Mouse (Mus musculus) liver, embryonic 11.5 days (tissue): Measurements from ENCODE around the gene Ankrd39. TPM values are rescaled to one million over a fixed set of nuclear protein-coding genes. Genes with fewer than 3 reads are reported as not detected.

Source experiments
- ATAC-seq: fragments of 200-750 bp; cut with Nextera tagmentation; replicated peaks from 2 replicates; pipeline ENCODE4 v1.8.0; 2017; ENCODE audit warnings: moderate number of reproducible peaks, mild to moderate bottlenecking, moderate TSS enrichment, moderate library complexity; ENCODE audit not compliant: low FRiP score
- DNase-seq: peaks from one replicate; pipeline ENCODE4 v3.0.0-alpha.2; 2017; ENCODE audit warnings: low spot score
- H3K27ac ChIP-seq: fragments of 300-500 bp; sonication (generic); 2 replicates; pipeline ENCODE4 v1.5.1; 2014; ENCODE audit warnings: mild to moderate bottlenecking, low read depth, low read length, control low read depth
- H3K27me3 ChIP-seq: fragments of 300-500 bp; sonication (generic); replicated peaks from 2 replicates; pipeline ENCODE4 v1.6.1; 2014; ENCODE audit warnings: low read length, mixed read lengths; ENCODE audit not compliant: control insufficient read depth, insufficient read depth
- H3K36me3 ChIP-seq: fragments of 300-500 bp; sonication (generic); 2 replicates; pipeline ENCODE4 v1.6.1; 2014; ENCODE audit warnings: mild to moderate bottlenecking, low read length, moderate library complexity, mixed read lengths; ENCODE audit not compliant: control insufficient read depth, insufficient read depth
- H3K4me1 ChIP-seq: fragments of 300-500 bp; sonication (generic); replicated peaks from 2 replicates; pipeline ENCODE4 v1.6.1; 2014; ENCODE audit warnings: low read length, mixed read lengths; ENCODE audit not compliant: control insufficient read depth, insufficient read depth
- H3K4me2 ChIP-seq: fragments of 300-500 bp; sonication (generic); 2 replicates; pipeline ENCODE4 v1.6.1; 2014; ENCODE audit warnings: mild to moderate bottlenecking, control low read depth, moderate library complexity
- H3K4me3 ChIP-seq: fragments of 300-500 bp; sonication (generic); 2 replicates; pipeline ENCODE4 v1.5.1; 2014; ENCODE audit warnings: low read depth, low read length, control low read depth
- H3K9ac ChIP-seq: fragments of 300-500 bp; sonication (generic); 2 replicates; pipeline ENCODE4 v1.6.1; 2014; ENCODE audit warnings: low read depth, low read length, control low read depth
- H3K9me3 ChIP-seq: fragments of 300-500 bp; sonication (generic); 2 replicates; pipeline ENCODE4 v1.6.1; 2016; ENCODE audit warnings: low read length, inconsistent platforms, mixed read lengths; ENCODE audit not compliant: control insufficient read depth
- WGBS: fragments of 180-500 bp; shearing (Covaris S2); extraction: QIAGEN DNeasy Blood & Tissue Kit; methylation state at CpG from one replicate; pipeline ENCODE4 v1.1.7; 2014; 5-methylcytosine and 5-hydroxymethylcytosine counted together
- polyA plus RNA-seq: library from polyadenylated mRNA; unstranded; fragments of >200 nt; fragmentation: Nextera tagmentation; extraction: Ambion mirVana; gene quantifications from 2 replicates; pipeline ENCODE4 v1.2.1, GENCODE M21; 2014

Ankrd39 gene
- polyA plus RNA-seq, result 18.2 and 22.1 TPM in 2 replicates

DNA sequence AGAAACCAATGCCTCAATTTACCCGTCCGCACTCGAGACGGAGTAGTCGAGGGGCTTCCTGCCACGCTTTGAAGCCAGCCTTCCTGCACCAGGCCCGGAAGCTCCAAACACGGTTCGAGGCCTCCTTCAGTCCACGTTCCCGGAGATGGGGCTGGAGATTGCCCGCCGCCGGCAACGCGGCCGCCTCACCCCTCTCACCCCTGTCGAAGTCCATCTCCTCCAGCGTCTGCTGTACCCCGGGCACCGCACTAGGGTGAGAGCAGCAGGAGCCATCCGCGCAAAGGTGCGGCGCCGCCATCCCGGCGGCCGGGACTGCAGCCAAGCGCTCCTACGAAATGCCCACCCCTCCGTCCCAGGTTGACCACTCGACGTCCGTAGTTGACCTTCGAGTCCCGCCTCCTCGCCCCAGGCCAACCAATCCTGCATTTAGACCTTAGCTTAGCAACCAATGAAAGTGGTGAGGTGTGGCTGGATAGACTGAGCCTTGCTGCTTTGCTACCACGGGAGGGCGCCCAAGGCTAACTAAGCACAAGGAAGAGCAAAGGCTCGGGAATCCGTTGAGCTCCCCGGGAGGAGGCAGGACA is at the start of gene Ankrd39:
Ankrd39 (minus strand) TSS at position 558 of the 584 bp plus-strand sequence.
- DNase-seq (peak; percentile 91), ATAC-seq (peak; percentile 98)
- no peaks in the 10 kb centered on the region; the same call in 1 of the 2 replicates for H3K27me3 ChIP-seq
- peak within 1 kb of the TSS; percentile 71 for H3K4me2 ChIP-seq
- peak within 1 kb of the TSS; percentile 76 for H3K4me3 ChIP-seq
- H3K36me3 ChIP-seq, result peaks cover 14% of the 10 kb centered on the region; the same call in 1 of the 2 replicates
- WGBS, result under 1% methylated on average over 43 of the region's 43 CpGs
- no peaks in the 10 kb centered on the region for H3K9me3 ChIP-seq
- no peak within 1 kb of the TSS; the same call in 1 of the 2 replicates for H3K27ac ChIP-seq
- peaks cover 17% of the 10 kb centered on the region for H3K4me1 ChIP-seq
- H3K9ac ChIP-seq, result peak within 1 kb of the TSS; percentile 75

DNA sequence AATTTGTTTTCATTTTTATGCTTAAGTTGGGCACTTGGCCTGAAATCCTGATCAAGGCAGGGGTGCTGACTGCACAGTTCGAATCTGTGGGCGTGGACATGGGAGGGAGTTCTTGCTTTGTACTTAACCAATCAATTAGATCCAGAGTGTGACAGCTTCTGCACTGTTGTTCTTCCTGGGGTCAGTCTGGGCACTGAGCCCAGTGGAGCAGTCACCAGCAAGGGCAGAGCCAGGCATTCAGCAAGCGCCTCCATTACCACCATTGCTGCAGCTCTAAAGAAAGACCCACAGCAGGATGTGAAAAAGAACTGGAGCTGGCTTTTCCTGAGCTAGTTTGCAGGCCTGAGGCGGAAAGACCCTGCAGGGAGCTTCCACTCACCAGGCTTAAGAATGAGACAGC is 48.9 kb upstream of the Ankrd39 start:
- ATAC-seq (peak; percentile 36; the same call in 1 of the 2 replicates), DNase-seq (no peak)
- Histone ChIP-seq H3K4me3 (no peak overlapping the region), H3K9ac (no peak overlapping the region), H3K27me3 (no peaks in the 10 kb centered on the region), H3K4me1 (peaks cover 4% of the 10 kb centered on the region), H3K4me2 (no peak overlapping the region), H3K9me3 (no peaks in the 10 kb centered on the region), H3K36me3 (no peaks in the 10 kb centered on the region), H3K27ac (peak overlapping the region; percentile 32; the same call in 1 of the 2 replicates)
- WGBS, result 47% methylated on average over 4 of the region's 4 CpGs

DNA sequence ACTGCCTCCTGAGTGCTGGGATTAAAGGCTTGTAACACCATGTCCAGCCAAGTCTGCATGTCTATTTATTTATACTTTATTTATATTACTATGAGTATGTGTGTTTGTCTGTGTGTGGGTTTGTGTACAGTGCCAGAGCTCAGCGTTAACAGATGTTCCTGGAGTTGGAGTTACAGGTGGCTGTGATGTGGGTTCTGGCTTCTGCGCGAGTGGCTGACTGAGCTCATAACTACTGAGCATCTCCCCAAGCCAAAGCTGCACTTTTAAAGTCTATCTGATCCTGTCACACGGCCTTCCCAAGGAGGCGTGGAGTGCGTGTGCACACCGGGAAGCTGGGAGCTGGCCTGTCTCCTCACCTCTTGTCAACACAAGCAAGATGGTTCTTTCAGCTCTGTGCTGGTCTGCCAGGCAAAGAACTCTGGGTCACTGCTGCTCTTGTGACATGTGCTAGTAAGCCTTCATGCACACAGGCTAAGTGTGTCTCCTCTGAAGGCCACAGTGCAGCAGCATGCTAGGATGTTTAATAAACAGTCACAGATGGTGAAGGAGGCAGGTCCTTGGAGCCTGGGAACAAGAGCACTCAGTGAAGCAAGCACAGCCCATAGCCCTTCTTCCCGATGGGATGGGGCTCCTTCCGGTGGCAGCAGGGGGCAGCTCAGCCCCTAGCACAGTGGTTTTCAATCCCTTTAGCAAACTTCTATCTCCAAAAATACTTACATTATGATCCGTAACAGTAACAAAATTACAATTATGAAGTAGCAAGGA is 48.1 kb upstream of the Ankrd39 start:
- DNase-seq, result no peak
- H3K4me1 ChIP-seq, result peaks cover 4% of the 10 kb centered on the region
- no peak for ATAC-seq
- H3K4me2 ChIP-seq, result no peak overlapping the region
- H3K4me3 ChIP-seq, result no peak overlapping the region
- no peak overlapping the region for H3K27ac ChIP-seq
- H3K9me3 ChIP-seq, result no peaks in the 10 kb centered on the region
- WGBS, result 71% methylated on average over 10 of the region's 10 CpGs
- H3K27me3 ChIP-seq, result no peaks in the 10 kb centered on the region
- H3K36me3 ChIP-seq, result no peaks in the 10 kb centered on the region
- no peak overlapping the region for H3K9ac ChIP-seq

DNA sequence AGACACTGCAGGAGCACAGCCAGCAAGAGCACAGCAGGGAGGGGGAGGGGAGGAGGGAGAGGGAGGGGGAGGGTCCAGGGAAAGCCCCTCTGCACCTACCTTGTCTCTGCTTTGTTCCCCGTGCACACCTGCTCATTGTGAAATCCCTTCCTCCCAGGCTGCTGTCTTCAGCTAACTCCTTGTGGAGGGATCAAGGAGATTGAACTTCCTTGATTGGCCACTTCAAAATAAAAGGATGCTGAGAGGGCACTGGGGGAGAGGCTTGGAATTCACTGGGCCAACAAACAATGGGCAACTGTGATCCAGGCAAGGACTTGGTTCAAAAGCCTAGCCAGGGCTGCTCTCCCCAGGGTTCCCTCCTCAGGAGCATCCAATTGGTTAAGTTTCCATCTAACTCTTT is 45.9 kb upstream of the Ankrd39 start:
- WGBS, result 24% methylated on average over 1 of the region's 1 CpGs
- no peak overlapping the region for H3K4me3 ChIP-seq
- H3K27ac ChIP-seq, result no peak overlapping the region
- H3K27me3 ChIP-seq, result no peaks in the 10 kb centered on the region
- no peaks in the 10 kb centered on the region for H3K9me3 ChIP-seq
- peaks cover 13% of the 10 kb centered on the region for H3K4me1 ChIP-seq
- H3K36me3 ChIP-seq, result no peaks in the 10 kb centered on the region
- no peak overlapping the region for H3K4me2 ChIP-seq
- no peak overlapping the region for H3K9ac ChIP-seq
- DNase-seq (no peak), ATAC-seq (no peak)

DNA sequence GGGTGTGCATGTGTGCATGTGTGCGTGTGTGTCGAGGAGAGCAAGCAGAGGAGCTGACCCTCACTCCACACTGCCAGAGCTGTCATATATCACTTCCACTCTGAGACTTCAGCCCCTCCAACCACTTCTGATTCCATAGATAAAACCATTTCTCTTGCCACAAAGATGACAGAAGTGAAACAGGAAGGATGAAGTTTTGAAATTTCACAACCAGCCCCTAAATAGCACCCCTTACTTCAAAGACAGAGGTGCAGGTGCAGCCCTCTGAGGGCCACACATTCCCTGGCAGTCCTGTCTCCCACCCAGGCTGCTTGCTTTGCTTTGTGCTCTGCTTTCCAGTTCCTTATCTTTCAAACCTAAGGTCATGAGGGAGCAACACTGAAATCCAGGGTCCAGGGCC is 44.2 kb upstream of the Ankrd39 start:
- Histone ChIP-seq H3K9ac (no peak overlapping the region), H3K9me3 (no peaks in the 10 kb centered on the region), H3K27me3 (no peaks in the 10 kb centered on the region), H3K4me2 (no peak overlapping the region), H3K27ac (no peak overlapping the region), H3K36me3 (no peaks in the 10 kb centered on the region), H3K4me3 (no peak overlapping the region), H3K4me1 (peaks cover 13% of the 10 kb centered on the region)
- WGBS, result 36% methylated on average over 2 of the region's 2 CpGs
- ATAC-seq, result no peak
- no peak for DNase-seq

DNA sequence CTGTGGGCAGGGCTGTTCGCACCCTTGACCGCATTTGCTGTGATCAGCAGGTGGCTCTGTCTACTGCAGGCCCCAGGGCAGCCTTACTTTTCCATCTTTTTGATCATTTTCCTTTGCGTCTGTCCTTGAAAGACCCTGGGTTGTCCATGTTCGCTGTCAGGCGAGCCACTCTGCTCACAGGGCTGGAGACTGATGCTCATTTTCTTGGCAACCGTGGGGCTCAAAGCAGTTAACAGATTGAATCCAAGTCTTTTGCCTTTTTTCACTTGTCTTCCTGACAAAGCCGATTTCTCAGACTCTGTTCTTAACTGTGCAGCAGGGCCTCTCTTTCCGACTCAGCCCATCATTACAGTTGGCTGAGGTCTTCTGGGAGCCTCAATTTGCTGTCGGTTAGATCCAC is 43.4 kb upstream of the Ankrd39 start:
- Histone ChIP-seq H3K4me3 (no peak overlapping the region), H3K27ac (no peak overlapping the region), H3K9ac (no peak overlapping the region), H3K9me3 (no peaks in the 10 kb centered on the region), H3K36me3 (no peaks in the 10 kb centered on the region), H3K4me2 (no peak overlapping the region), H3K27me3 (no peaks in the 10 kb centered on the region), H3K4me1 (peaks cover 15% of the 10 kb centered on the region; the same call in 1 of the 2 replicates)
- WGBS, result 80% methylated on average over 9 of the region's 9 CpGs
- ATAC-seq (no peak), DNase-seq (no peak)

DNA sequence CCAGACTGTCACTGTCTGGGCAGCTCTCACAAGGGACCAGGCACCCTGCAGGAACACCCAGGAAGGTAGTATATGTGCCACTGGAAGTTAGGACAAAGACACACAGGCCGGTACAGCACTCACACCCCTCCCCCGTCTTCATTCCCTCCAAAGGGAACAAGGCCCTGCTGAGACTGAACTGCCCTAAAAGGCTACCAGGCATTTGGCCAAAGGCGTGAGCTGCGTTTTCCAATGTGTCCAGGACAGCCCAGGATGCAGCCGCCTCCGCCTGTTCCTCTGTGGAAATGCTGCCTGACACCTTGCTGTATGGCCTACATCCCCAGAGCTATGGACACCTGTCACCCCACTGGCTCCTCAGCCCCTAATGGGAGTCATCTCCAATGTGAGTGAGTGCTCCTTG is 42.2 kb upstream of the Ankrd39 start:
- H3K36me3 ChIP-seq, result no peaks in the 10 kb centered on the region
- no peak overlapping the region for H3K4me2 ChIP-seq
- ATAC-seq (no peak), DNase-seq (no peak)
- WGBS, result 65% methylated on average over 6 of the region's 6 CpGs
- H3K9me3 ChIP-seq, result no peaks in the 10 kb centered on the region
- H3K9ac ChIP-seq, result no peak overlapping the region
- peaks cover 17% of the 10 kb centered on the region; the same call in 1 of the 2 replicates for H3K4me1 ChIP-seq
- no peak overlapping the region for H3K4me3 ChIP-seq
- H3K27me3 ChIP-seq, result no peaks in the 10 kb centered on the region
- H3K27ac ChIP-seq, result no peak overlapping the region

DNA sequence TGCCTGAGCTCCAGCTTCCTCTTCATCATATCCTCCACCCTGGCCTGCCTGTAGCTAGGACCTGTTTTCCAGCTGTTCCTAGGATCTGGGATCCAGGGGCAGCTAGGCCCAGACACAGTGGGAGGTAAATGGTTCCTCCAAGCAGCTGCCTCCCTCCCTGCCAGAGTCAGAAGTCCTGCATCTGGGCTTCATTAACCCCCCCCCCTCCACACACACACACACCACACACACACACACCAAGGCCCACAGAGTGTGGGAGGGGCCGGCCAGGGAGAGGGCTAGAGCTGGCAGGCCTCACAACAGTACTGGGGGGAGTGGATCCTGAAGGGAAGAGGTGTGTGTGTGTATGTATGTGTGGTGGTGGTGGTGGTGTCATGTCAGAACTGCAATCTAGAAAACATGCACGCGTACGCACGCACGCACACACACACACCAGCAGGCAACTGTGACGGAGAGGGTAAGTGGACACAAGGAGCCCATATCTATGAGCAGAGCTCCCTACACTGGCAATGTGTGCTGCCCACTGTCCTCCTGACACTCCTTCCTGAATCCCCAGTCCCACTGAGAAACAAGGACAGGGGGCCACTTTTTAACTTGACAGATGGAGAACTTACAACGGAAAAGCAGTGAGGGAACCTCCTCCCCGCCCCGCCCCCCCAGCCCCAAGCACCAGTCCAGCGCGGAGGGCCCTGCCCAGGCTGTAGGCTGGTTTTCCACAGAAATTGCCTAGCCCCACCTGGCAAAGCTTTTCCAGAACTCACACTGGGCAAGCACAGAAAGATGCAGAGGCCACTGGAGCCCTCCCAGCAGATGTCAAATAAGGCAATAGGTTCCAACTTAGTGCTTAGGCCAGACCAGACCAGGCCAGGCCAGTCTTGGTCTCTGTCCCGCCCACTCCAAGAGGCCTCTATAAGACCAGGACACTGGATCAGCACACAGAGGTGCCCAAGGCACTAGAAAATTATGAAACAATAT is 41.5 kb upstream of the Ankrd39 start:
- WGBS, result 53% methylated on average over 13 of the region's 13 CpGs
- DNase-seq, result no peak
- Histone ChIP-seq H3K36me3 (no peaks in the 10 kb centered on the region), H3K9me3 (no peaks in the 10 kb centered on the region), H3K4me3 (no peak overlapping the region), H3K27me3 (no peaks in the 10 kb centered on the region), H3K9ac (no peak overlapping the region), H3K27ac (no peak overlapping the region), H3K4me2 (no peak overlapping the region), H3K4me1 (peaks cover 20% of the 10 kb centered on the region; the same call in 1 of the 2 replicates)
- ATAC-seq, result 0 out of 2 replicates have a peak, but pooled peaks have one; percentile 16
